Mouse (Mus musculus) liver, embryonic 11.5 days (tissue): ENCODE measurements around the gene Tbc1d10b. TPM values are rescaled to one million over a fixed set of nuclear protein-coding genes. Genes with fewer than 3 reads are reported as not detected.

Experiments
- ATAC-seq: fragments of 200-750 bp; cut with Nextera tagmentation; replicated peaks from 2 replicates; pipeline ENCODE4 v1.8.0; 2017; ENCODE audit warnings: moderate number of reproducible peaks, mild to moderate bottlenecking, moderate TSS enrichment, moderate library complexity; ENCODE audit not compliant: low FRiP score
- DNase-seq: peaks from one replicate; pipeline ENCODE4 v3.0.0-alpha.2; 2017; ENCODE audit warnings: low spot score
- H3K27ac ChIP-seq: fragments of 300-500 bp; sonication (generic); 2 replicates; pipeline ENCODE4 v1.5.1; 2014; ENCODE audit warnings: mild to moderate bottlenecking, low read depth, low read length, control low read depth
- H3K27me3 ChIP-seq: fragments of 300-500 bp; sonication (generic); replicated peaks from 2 replicates; pipeline ENCODE4 v1.6.1; 2014; ENCODE audit warnings: low read length, mixed read lengths; ENCODE audit not compliant: control insufficient read depth, insufficient read depth
- H3K36me3 ChIP-seq: fragments of 300-500 bp; sonication (generic); 2 replicates; pipeline ENCODE4 v1.6.1; 2014; ENCODE audit warnings: mild to moderate bottlenecking, low read length, moderate library complexity, mixed read lengths; ENCODE audit not compliant: control insufficient read depth, insufficient read depth
- H3K4me1 ChIP-seq: fragments of 300-500 bp; sonication (generic); replicated peaks from 2 replicates; pipeline ENCODE4 v1.6.1; 2014; ENCODE audit warnings: low read length, mixed read lengths; ENCODE audit not compliant: control insufficient read depth, insufficient read depth
- H3K4me2 ChIP-seq: fragments of 300-500 bp; sonication (generic); 2 replicates; pipeline ENCODE4 v1.6.1; 2014; ENCODE audit warnings: mild to moderate bottlenecking, control low read depth, moderate library complexity
- H3K4me3 ChIP-seq: fragments of 300-500 bp; sonication (generic); 2 replicates; pipeline ENCODE4 v1.5.1; 2014; ENCODE audit warnings: low read depth, low read length, control low read depth
- H3K9ac ChIP-seq: fragments of 300-500 bp; sonication (generic); 2 replicates; pipeline ENCODE4 v1.6.1; 2014; ENCODE audit warnings: low read depth, low read length, control low read depth
- H3K9me3 ChIP-seq: fragments of 300-500 bp; sonication (generic); 2 replicates; pipeline ENCODE4 v1.6.1; 2016; ENCODE audit warnings: low read length, inconsistent platforms, mixed read lengths; ENCODE audit not compliant: control insufficient read depth
- whole genome bisulfite sequencing: fragments of 180-500 bp; shearing (Covaris S2); extraction: QIAGEN DNeasy Blood & Tissue Kit; methylation state at CpG from one replicate; pipeline ENCODE4 v1.1.7; 2014; 5-methylcytosine and 5-hydroxymethylcytosine counted together
- polyA plus RNA-seq: library from polyadenylated mRNA; unstranded; fragments of >200 nt; fragmentation: Nextera tagmentation; extraction: Ambion mirVana; gene quantifications from 2 replicates; pipeline ENCODE4 v1.2.1, GENCODE M21; 2014

Gene Tbc1d10b
- polyA plus RNA-seq, 1 experiment from 2014 or later: 29.0 TPM

DNA sequence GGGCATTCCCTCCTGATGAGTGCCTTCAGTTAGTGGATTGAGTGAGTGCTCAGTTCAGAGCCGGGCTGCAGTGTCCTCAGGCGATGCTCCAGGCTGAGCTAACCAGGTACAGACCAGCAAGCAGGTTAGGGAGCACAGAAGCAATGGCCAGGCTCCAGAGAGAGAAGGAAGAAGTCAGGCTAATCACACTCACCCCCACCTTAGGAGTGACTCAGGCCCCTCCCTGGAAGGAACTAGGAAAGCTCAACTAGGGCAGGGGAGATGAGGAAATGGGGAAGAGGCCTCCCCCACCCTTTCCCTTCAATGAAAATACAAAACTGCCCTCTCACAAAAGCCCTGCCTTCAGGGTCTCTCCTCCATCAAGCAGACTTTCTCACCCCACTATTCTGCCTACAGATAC, 1.7 kb downstream of the Tbc1d10b start:
- Histone ChIP-seq H3K9ac (peak overlapping the region; percentile 96), H3K27ac (no peak overlapping the region), H3K4me2 (peak overlapping the region; percentile 69), H3K9me3 (no peaks in the 10 kb centered on the region), H3K4me3 (peak overlapping the region; percentile 87), H3K27me3 (no peaks in the 10 kb centered on the region), H3K36me3 (peaks cover 20% of the 10 kb centered on the region), H3K4me1 (peaks cover 20% of the 10 kb centered on the region)
- ATAC-seq (no peak), DNase-seq (no peak)
- WGBS: 46% methylated on average over 2 of the region's 2 CpGs

DNA sequence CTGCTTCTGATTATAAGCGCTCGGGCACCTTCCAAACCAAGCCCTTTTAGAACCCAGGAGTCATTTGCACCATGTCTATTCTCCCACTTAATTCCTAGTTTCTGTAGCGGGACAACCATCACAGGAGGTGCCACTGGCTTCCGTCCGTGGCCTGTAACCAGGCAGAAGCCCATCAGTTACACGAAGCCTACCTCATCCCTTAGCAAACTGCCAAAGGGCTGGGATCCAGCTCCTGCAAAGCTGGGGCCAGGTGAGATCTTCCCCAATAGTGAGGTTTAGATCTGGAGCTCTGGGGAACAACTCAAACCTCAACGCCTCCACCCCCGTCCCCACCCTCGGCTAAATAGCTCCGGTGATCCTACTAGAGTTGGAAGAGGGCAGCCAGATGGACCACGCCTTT, 11.8 kb downstream of the Tbc1d10b start:
- peak overlapping the region; percentile 92 for H3K4me2 ChIP-seq
- H3K4me3 ChIP-seq: peak overlapping the region; percentile 87
- DNase-seq (no peak), ATAC-seq (no peak)
- H3K27ac ChIP-seq: peak overlapping the region; percentile 88
- H3K27me3 ChIP-seq: no peaks in the 10 kb centered on the region
- no peaks in the 10 kb centered on the region for H3K9me3 ChIP-seq
- WGBS: 52% methylated on average over 11 of the region's 11 CpGs
- peaks cover 64% of the 10 kb centered on the region for H3K36me3 ChIP-seq
- peaks cover 19% of the 10 kb centered on the region for H3K4me1 ChIP-seq
- H3K9ac ChIP-seq: peak overlapping the region; percentile 86

DNA sequence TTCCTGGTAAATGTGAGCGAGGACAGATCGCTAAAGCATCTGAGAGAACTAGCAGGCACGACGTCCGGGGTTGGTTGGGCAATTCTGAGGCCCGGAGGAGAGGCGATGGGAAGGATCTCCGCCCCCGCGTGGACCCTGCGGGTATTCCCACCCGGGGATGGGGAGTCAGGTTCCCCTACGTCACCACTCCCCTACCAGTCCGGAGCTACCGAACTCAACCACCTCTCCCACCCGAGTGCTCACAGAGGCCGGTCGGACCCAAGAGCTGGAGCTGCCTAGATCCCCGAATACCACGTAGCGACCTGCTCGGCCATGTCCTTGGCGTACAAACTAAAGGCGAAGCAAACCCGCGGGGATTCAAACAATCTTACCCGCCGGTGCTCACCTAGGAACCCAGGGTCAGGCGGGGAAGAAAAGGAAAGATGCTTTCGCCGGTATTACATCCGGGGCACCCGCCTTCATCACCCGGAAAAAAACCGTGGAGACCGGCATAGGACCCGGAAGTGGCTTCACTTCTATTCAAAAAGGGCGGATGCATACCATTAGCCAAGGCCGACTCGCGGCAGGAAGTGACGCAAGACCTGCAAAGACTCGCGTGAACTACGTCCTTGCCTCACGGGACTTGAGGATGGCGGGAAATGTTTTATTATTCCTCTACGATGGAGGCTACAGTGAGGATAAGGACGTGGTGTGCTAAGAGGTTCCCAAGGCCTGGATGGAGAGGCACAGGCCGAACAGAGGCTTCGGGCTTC, 12.5 kb downstream of the Tbc1d10b start, which contains the start of gene Cd2bp2:
TSS of gene Cd2bp2 (minus strand) at position 507 of the 752 bp plus-strand sequence.
- H3K4me3 ChIP-seq: peak within 1 kb of the TSS; percentile 87
- H3K9me3 ChIP-seq: no peaks in the 10 kb centered on the region
- peak within 1 kb of the TSS; percentile 88 for H3K27ac ChIP-seq
- peak; percentile 91 for DNase-seq
- WGBS: under 1% methylated on average over 51 of the region's 51 CpGs
- H3K27me3 ChIP-seq: no peaks in the 10 kb centered on the region
- peak within 1 kb of the TSS; percentile 86 for H3K9ac ChIP-seq
- peak within 1 kb of the TSS; percentile 97 for H3K4me2 ChIP-seq
- peak; percentile 95 for ATAC-seq
- H3K36me3 ChIP-seq: peaks cover 60% of the 10 kb centered on the region
- peaks cover 19% of the 10 kb centered on the region for H3K4me1 ChIP-seq

DNA sequence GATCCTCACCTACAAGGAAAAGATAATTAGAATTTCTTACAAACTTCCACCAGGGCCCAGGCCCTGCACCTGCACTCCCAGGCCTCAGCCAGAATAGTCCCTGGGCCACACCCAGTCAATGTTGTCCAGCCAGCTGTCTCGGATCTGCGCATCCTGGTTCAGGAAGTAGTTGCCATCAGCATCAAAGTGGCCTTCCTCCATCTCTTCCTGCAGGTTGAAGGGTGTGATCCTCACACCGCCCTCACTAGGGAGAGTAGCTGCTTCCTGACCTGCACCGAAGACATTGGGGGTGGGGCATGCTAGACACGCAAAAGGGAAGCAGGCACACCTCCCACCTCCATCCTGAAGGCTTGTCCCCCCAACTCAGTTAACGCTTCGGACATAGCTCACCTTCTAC, 13.6 kb downstream of the Tbc1d10b start:
- 62% methylated on average over 7 of the region's 7 CpGs for WGBS
- DNase-seq (no peak), ATAC-seq (no peak)
- Histone ChIP-seq H3K27me3 (no peaks in the 10 kb centered on the region), H3K27ac (no peak overlapping the region), H3K4me1 (peaks cover 19% of the 10 kb centered on the region), H3K9ac (peak overlapping the region; percentile 86), H3K36me3 (peaks cover 51% of the 10 kb centered on the region), H3K4me3 (peak overlapping the region; percentile 87), H3K9me3 (no peaks in the 10 kb centered on the region), H3K4me2 (peak overlapping the region; percentile 97)

DNA sequence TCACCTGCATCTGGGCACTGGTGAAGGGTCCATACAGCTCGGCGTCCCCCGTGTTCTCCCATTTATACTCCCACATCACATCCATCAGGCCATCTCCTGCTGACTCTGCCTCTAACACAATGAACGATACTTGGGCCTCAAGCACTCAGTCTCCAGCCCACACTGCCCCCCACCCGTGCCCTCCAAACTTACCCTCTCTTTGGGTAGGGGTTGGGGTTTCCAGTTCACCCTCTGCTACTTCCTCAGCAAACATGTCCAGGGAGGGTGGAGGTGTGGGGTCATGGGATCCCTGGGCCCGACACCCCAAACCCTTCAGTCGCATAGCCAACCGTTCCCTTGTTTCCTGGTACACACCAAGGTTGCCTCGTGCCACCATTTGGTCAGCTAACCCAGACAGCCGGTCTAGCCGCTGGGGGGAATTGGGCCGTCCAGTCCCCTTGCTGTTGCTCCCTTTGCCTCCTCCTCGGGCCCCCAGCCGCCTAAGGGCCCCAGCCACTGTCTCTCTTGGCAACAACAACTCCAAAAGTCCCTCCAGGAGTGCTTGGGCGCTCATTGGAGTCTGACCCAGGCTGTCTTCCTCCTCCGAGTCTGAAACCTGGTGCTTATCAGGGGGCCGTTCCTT, 14.1 kb downstream of the Tbc1d10b start:
- 90% methylated on average over 17 of the region's 17 CpGs for WGBS

DNA sequence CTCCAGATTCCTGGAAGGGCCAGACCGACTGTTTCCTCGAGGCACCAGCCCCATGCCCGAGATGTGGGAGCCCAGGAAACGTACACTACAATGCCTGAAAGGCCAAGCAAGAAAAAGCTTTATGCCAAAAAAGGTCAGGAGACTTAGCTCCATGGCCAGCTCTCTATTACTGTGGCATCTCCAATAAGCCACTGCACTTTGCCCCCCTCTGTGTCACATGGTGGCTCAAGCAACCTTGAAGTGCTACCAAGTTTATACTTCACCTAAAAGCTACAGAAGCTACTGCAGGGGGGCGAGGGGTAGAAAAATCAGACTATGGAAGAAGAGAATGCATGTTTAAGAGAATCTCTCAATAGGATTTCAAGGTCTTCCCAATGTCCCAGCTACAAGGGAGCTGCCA, 15.3 kb downstream of the Tbc1d10b start:
- H3K9ac ChIP-seq: no peak overlapping the region
- no peaks in the 10 kb centered on the region for H3K9me3 ChIP-seq
- H3K27ac ChIP-seq: no peak overlapping the region
- DNase-seq (no peak), ATAC-seq (no peak)
- H3K4me2 ChIP-seq: no peak overlapping the region
- H3K27me3 ChIP-seq: no peaks in the 10 kb centered on the region
- no peak overlapping the region for H3K4me3 ChIP-seq
- WGBS: 88% methylated on average over 5 of the region's 5 CpGs
- H3K36me3 ChIP-seq: peaks cover 36% of the 10 kb centered on the region
- H3K4me1 ChIP-seq: peaks cover 31% of the 10 kb centered on the region

More for the DNA sequence above, 14.1 kb downstream of the Tbc1d10b start:
- H3K9me3 ChIP-seq: no peaks in the 10 kb centered on the region
- DNase-seq (no peak), ATAC-seq (no peak)
- H3K27ac ChIP-seq: no peak overlapping the region
- peaks cover 21% of the 10 kb centered on the region for H3K4me1 ChIP-seq
- peak overlapping the region; percentile 97 for H3K4me2 ChIP-seq
- H3K27me3 ChIP-seq: no peaks in the 10 kb centered on the region
- H3K36me3 ChIP-seq: peaks cover 46% of the 10 kb centered on the region
- no peak overlapping the region for H3K9ac ChIP-seq
- no peak overlapping the region; the same call in 1 of the 2 replicates for H3K4me3 ChIP-seq

DNA sequence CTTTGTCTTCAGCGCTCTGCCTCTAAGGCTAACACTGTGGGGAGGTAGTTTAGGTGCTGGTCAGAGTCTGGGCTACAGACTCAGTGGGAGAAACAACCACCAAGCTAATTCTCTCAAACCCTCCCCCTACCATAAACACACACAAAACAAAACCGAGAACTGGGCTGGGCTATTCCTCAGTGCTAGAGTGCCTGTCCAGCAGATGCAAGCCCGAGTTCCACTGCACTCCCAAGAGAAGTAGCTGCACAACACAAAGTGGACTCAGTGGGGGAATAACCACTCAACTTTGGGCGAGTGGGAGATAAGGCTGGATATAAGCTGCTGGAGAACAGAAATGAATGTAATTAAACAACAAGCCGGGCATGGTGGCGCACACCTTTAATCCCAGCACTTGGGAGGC, 17.6 kb downstream of the Tbc1d10b start:
- Histone ChIP-seq H3K4me1 (peaks cover 25% of the 10 kb centered on the region), H3K9me3 (no peaks in the 10 kb centered on the region), H3K27me3 (no peaks in the 10 kb centered on the region), H3K4me3 (no peak overlapping the region), H3K36me3 (peaks cover 27% of the 10 kb centered on the region), H3K27ac (no peak overlapping the region), H3K4me2 (no peak overlapping the region), H3K9ac (no peak overlapping the region)
- WGBS: 82% methylated on average over 6 of the region's 6 CpGs
- no peak for ATAC-seq
- DNase-seq: no peak

DNA sequence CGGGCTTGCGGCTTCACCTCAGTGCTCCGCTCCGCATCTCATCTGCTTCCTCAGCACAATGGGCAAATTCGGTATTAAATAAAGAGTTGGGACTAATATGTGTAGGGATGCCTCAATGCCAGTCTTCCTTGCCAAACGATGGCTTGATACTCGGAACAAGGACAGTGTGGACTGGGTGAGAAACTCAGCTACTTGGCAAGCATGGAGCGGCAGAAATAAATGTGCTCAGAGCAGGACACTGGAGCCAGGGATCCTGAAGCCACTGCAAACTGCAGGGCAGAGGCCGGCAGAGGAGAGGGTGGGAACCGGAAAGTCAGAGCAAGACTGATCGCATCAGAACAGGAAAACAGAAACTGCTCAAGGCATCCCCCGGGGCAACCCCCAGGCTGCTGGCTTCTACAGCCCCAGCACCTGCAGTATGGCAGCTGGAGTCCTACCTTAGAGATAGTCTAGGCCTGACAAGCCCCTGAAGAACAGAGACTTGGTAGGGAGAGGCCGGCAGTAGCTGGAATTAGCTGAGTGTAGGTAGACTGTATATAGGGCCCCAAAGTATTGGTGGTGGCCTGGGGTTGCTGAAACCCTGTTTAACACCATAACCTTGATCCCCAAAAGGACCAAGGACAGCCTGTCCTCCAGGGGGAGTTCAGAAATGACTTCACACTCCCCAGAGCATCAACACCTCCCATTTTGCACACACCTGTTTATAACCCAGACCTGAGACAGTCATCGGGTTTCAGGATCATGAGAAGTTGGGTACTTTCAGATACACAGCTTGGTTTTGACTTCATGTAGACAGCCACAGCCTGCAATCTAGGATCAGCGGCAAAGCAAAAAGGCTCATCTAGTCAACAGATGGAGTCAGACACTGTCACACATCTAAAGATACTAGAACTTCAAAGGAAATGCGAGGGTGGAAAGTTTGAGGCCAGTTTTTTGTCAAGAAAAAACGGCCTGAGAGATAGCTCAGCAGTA, 19.7 kb downstream of the Tbc1d10b start:
- Histone ChIP-seq H3K9me3 (no peaks in the 10 kb centered on the region), H3K9ac (peak overlapping the region; percentile 9; the same call in 1 of the 2 replicates), H3K27me3 (no peaks in the 10 kb centered on the region), H3K27ac (peak overlapping the region; percentile 25), H3K4me1 (peaks cover 22% of the 10 kb centered on the region), H3K4me3 (no peak overlapping the region), H3K36me3 (peaks cover 21% of the 10 kb centered on the region), H3K4me2 (no peak overlapping the region)
- ATAC-seq (no peak), DNase-seq (no peak)
- 74% methylated on average over 17 of the region's 17 CpGs for WGBS
